Mouse (Mus musculus) mouse trophoblast stem cell (cell line): ENCODE data around the gene F830045P16Rik.

Experiments
- in situ Hi-C, 2 experiments: fragments of 300-500 bp; cut with MseI, MboI; formaldehyde crosslinking; loops; 2 replicates in 1 of 2; 3 replicates in 1 of 2; pipeline ENCODE4 v1.15.1; 2025

Gene F830045P16Rik

DNA sequence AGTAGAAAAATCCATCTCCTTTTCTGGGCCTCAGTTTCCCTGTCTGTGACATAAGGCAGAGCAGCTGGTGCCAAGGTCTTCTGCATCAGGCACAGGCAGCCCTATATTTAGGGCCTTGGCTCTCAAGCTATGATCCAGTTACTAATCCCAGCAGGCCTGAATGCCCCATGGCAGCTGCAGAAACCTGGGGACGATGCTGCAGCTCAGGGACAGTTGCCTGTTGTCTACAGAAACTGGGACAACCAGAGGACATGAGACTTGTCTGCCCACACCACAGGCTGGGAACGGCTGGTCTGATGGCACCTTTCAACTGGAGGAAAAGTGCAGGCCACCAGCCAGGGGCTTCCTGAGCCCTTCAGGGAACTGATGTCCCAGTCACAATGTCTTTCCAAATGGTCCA lies at the start of gene F830045P16Rik:
F830045P16Rik (minus strand) TSS at position 226 of the 400 bp plus-strand sequence.
- in situ Hi-C loops = no loop called here

DNA sequence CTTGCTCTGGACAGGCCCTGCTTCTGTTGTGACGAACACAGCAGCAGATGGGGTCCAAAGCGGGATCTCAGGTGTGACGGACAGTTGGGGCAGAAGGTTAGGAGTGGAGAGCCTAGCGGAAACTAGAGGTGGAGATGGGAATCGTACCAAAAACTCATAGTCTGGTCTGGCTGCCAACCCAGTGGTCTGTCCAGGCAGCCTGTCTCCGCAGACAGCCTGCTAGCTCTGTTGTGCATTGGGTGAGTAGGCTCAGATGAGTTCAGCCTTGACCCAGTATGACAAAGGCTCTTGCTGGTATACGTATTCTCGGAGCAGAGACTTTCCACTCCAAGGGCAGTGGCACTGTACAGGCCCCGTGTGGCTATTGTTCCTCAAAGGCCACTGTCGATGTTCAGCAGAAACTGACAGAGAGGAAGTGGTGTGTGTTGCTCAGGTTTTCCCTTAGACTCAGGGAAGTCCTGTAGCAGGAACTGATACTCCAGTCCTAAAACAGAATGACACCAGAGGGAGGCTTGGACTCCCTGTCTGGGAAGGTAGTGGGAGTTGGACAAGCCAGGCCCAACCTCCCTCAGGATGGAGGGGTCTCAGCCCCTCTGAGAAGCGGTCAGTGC lies 49.6 kb upstream of the F830045P16Rik start:
- in situ Hi-C loops = no loop called here

DNA sequence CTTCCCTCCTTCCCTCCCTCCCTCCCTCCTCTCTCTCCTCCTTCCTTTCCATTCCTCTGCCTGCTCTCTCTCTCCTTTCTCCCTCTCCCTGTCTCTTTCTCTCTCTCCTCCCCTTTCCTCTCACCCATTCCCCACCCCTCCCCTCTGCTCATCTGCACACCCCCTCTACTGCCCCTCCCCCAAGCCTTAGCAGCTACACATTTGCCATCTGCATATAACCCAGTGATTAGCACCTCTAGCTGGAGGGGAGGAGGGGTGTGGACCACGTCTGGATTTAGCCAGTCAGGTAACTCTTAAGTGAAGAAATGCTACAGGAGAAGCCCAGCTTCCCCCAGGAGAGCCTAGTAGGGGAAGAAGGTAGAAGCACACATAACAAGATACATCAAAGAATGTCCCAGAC lies 48.5 kb upstream of the F830045P16Rik start:
- in situ Hi-C loops = no loop called here

- in situ Hi-C loops = no loop called here
These were observed 45.9 kb upstream of the F830045P16Rik start for GRCm38 (mm10) chr2:129582261-129582660.

DNA sequence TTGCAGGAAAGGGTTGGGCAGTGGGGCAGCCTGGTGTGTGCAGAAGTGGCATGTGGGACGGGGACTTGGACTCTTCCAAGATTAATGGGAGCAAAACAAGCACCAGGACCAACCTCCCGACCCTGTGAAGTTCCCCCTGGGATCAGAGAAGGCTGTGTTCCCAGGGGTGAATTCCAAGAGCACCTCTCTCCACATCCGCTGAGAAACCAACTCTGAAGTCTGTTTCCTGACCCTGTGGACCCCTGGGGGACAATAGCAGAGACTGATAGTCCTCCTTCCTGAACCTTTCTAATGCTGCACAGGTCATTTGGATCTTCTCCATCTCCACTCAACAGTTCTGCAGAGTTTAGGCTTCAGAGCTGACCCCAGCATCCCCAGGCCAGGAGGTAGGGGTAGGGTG lies 45.4 kb upstream of the F830045P16Rik start:
- in situ Hi-C loops = no loop called here

DNA sequence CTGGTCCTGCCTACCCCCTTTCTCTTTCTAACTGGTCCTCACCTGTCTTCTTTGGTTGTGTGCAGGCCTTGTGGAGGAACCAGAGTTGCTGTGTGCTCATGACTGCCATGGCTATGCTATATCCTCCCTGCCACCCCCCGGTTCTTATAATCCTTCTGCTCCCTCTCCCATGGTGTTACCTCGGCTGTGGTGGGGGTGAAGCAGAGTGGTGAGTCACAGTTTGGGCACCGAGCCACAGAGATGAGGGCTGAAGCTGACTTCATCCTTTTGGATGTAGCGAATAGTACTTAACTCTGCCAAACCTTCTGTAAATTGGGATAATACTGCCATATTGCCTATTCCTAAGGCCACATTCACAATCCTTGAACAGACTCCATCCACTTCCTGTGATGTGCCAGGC lies 44.3 kb upstream of the F830045P16Rik start:
- in situ Hi-C loops = no loop called here

GRCm38 (mm10) chr2:129576611-129577447 lies 40.4 kb upstream of the F830045P16Rik start:
- in situ Hi-C loops = no loop called here

GRCm38 (mm10) chr2:129575113-129575512 lies 38.7 kb upstream of the F830045P16Rik start:
- in situ Hi-C loops = no loop called here

GRCm38 (mm10) chr2:129574395-129575046 lies 38.1 kb upstream of the F830045P16Rik start:
- in situ Hi-C loops = no loop called here

- in situ Hi-C loops = no loop called here
These were observed 37.4 kb upstream of the F830045P16Rik start for GRCm38 (mm10) chr2:129573701-129574273.

DNA sequence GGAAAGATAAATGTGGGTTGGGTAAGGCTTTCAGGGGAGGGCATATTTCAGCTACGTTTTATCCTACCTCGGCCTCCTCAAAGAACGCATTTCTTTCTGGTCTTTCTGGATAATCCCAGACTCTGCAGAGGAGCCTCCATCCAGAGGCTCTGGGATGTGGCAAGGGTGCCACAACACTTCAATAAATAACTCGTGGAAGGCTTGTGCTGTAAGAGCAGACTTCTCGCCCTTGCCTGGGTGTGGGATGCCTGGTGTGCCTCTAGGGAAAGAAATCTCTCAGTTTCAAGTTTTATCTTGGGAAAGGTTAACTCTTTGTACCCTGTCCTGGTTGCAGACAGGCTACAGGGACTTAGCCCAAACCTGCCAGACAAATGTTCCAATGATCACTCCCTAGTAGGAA lies 33.2 kb upstream of the F830045P16Rik start:
- in situ Hi-C loops = no loop called here

DNA sequence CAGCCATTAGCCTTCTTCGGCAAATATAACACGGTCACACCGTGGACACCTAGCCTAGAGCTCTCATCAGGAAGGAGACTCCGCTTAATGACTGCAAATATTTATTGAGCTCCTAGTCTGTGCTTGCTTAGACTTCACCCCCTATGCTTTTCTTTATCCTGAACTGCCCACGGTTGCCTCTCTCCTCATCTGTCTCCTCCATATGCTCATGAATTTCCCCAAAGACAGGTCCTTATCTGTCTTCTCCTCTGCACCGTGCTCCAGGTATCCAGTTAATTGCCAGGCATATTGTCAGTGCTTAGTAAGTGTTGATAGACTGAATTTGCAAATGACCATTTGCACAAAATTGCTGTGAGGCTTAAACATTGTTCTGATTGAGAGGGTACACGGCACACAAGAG lies 32.7 kb upstream of the F830045P16Rik start:
- in situ Hi-C loops = no loop called here

DNA sequence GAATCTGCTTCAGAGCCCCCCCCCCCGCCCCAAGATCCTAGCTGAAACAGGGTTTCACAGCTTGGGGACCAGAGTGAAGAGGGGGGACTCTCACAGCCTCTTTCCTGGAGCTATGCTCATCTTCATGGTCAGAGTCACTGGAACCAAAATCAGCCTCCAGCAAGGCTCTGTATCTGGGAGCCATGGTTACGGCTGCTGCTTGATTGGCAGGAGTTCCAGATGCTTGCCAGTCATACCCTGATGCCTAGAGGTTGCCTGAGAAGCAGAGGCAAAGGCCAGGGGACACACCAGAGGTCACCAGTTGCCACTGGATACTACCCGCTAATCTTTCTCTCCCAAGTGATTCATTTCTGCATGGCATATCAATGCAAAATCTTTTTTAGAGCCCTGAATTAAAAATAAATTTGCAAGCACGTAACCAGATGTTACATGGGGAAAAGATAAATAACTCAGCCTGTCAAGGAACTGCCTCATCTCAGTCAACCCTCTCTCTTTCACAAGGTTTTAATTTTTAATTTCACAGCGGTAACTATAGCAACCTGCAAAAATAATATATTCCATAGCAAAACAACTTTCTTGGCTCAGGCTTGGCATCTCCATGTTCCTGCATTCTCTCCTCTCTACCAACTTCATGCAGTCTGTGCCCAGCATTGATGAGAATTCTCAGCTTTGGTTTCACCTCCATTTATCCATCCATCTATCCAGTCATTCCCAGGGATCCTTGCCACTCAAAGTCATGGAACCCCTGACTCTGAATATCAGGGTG lies 27.7 kb upstream of the F830045P16Rik start:
- in situ Hi-C loops = no loop called here

DNA sequence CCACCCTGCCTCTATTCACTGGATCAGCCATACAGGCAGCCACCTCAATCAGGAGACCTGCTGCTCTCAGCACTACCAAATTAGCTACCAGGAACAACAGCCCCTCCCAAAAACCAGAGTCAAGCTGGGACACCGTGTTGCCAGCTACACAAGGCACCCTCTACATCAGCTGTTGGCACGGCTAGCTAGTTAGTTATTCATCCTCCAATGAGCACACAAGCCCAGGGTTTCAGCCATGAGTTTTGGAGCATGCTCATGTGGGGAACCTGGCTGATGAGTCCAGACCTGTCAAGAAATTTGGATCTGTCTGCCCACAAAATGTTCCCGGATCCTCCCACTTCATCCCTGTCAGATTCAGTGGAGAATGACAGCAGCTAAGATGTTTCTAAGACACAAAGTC lies 25.4 kb upstream of the F830045P16Rik start:
- in situ Hi-C loops = no loop called here

DNA sequence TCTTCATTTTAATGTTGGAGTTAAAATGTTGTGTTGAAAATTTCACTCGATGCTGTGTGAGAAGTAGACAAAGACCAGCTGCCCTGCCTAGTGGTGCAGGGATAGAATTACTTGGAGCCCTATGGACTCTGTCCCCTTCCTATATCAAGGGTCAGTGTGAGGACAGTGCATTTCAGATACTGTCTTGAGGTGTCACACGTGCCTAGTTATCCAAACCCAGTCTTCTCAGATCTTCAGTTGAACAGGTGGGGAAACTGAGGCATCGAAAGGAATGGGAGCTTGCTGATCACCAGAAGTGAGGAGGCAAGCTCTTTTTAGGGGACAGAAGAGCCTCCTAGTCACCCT lies 22.4 kb upstream of the F830045P16Rik start:
- in situ Hi-C loops = no loop called here

DNA sequence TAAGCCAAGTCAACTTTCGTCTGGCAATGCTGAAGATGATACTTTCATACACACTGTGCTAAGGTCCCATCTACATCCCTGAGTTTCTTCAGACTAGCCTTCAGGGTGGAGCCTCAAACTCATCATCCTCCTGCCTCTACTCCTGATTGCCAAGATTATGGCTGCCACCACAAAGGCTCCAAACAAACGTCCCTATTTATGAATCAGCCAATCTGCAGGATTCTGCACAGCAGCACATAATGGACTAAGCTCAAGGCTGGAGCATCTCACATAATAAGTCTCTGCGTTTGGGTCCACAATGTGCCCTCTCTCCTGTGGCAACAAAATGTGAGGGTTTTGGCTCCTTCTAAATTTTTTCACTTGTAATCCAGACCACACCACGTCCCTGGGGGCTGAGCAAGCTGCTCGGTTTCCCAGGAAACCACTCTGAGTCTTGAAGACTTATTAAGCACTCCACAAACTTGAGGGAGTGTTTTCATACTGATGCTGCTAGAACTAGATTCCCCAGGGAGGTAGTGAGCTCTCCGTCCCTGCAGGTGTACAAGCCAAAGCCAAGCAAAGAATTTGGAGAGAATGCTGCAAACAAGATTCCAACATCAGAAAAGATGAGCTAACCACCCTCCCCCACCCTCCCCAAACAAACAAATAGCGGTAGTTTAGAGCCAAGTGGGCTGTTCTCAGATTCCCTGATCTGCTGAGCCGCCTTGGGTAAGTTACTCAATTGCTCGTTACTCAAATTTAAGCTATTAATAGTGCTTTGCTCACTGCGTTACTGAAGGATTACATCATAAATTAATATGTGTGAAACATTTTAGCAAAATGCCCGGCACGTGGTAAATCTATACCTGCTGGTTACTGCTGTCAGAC lies 21.8 kb upstream of the F830045P16Rik start:
- in situ Hi-C loops = no loop called here

- in situ Hi-C loops = no loop called here
These were observed 19.7 kb upstream of the F830045P16Rik start for GRCm38 (mm10) chr2:129556081-129556480.

DNA sequence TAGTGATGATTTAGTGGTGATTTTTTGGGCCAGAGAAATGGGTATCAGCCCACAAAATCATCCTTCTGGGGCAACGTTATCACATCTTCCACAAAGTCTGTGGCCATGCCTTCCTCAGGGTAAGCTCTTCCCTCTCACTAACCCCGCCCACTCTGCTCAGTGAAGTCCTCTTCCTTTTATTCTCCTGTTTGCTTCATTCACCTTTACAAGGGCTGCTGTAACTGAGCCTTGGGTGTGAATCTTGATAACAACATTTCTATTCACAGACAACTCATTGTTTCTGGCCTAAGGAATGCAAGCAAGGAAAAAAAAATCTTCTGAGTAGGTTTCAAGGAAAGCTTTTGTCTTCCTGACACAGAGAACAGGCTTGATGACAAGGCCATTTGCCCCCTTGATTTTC lies 14.4 kb upstream of the F830045P16Rik start:
- in situ Hi-C loops = no loop called here

- in situ Hi-C loops = no loop called here
These were observed 13.2 kb upstream of the F830045P16Rik start for GRCm38 (mm10) chr2:129549537-129550135.

DNA sequence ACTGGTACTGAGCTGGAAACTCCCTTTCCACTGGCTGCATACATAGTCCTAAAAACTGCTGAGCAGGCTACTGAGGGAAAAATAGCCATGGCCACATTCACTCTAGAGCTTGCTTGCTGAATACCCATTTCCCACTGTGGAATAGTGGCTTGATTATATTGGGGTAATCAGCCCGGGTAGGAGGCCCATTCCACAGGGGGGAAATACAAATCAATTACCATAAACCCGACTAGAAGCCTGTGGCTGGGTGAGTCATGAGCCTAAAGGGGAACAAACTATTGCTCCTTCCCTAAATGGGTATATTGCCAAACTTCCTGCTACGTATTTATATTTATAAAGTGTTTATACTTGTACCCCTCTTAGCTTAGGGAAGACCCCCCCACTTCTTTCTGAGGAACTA lies 10.4 kb upstream of the F830045P16Rik start:
- in situ Hi-C loops = no loop called here
